Mouse (Mus musculus): ENCODE measurements at regions not wholly inside any gene's neighbourhood (a gene's known extent, or its start where the extent isn't known, plus 50 kb on each side); places are given as distances from the start of the nearest gene placed in this dataset.

GRCm38 (mm10) chr6:55559797-55560196, 108.0 kb downstream of the Adcyap1r1 start:
- TF ChIP-seq CTCF (IDR thresholded peaks at IDR 0.05) (no peak), EP300 (IDR thresholded peaks at IDR 0.05; ENCODE audit: insufficient read depth, low read depth, low read length) (no peak), POLR2A (IDR thresholded peaks at IDR 0.05; ENCODE audit: insufficient read depth, low read depth, low read length) (no peak)

All from heart, adult 2 months (tissue).